Mouse (Mus musculus) 3134 (cell line): ENCODE results near the gene Pik3r1.

ENCODE experiments used
- DNase-seq: peaks from one replicate; pipeline ENCODE4 v3.0.0-alpha.2; 2011; ENCODE audit warnings: low spot score; ENCODE audit not compliant: insufficient read length; ENCODE audit errors: extremely low read depth

The Pik3r1 gene

GRCm38 (mm10) chr13:101690167-101690566 lies 77.8 kb downstream of the Pik3r1 start:
- DNase-seq: peak; percentile 52

- DNase-seq: no peak
Measured at GRCm38 (mm10) chr13:101686256-101686655, 81.8 kb downstream of the Pik3r1 start.

GRCm38 (mm10) chr13:101684706-101685105 lies 83.3 kb downstream of the Pik3r1 start:
- DNase-seq: no peak

- DNase-seq: no peak
Measured at GRCm38 (mm10) chr13:101682378-101682777, 85.6 kb downstream of the Pik3r1 start.

GRCm38 (mm10) chr13:101680083-101680482 lies 87.9 kb downstream of the Pik3r1 start:
- no peak for DNase-seq

- no peak for DNase-seq
Measured at GRCm38 (mm10) chr13:101678984-101679383, 89.0 kb downstream of the Pik3r1 start.

GRCm38 (mm10) chr13:101678036-101678435 lies 90.0 kb downstream of the Pik3r1 start:
- no peak for DNase-seq

GRCm38 (mm10) chr13:101673876-101674275 lies 94.1 kb downstream of the Pik3r1 start:
- no peak for DNase-seq

GRCm38 (mm10) chr13:101668859-101669258 lies 99.2 kb downstream of the Pik3r1 start:
- DNase-seq: no peak

GRCm38 (mm10) chr13:101664010-101664409 lies 104.0 kb downstream of the Pik3r1 start:
- no peak for DNase-seq

GRCm38 (mm10) chr13:101662900-101663299 lies 105.1 kb downstream of the Pik3r1 start:
- DNase-seq: no peak

- no peak for DNase-seq
Measured at GRCm38 (mm10) chr13:101661567-101661966, 106.5 kb downstream of the Pik3r1 start.

- DNase-seq: no peak
Measured at GRCm38 (mm10) chr13:101660187-101660586, 107.8 kb downstream of the Pik3r1 start.

GRCm38 (mm10) chr13:101652131-101652530 lies 115.9 kb downstream of the Pik3r1 start:
- DNase-seq: no peak

GRCm38 (mm10) chr13:101641632-101642031 lies 126.4 kb downstream of the Pik3r1 start:
- no peak for DNase-seq

GRCm38 (mm10) chr13:101635837-101636236 lies 132.2 kb downstream of the Pik3r1 start:
- no peak for DNase-seq

- no peak for DNase-seq
Measured at GRCm38 (mm10) chr13:101634420-101634819, 133.6 kb downstream of the Pik3r1 start.

GRCm38 (mm10) chr13:101633620-101634019 lies 134.4 kb downstream of the Pik3r1 start:
- no peak for DNase-seq

GRCm38 (mm10) chr13:101632771-101633170 lies 135.2 kb downstream of the Pik3r1 start:
- DNase-seq: no peak

- no peak for DNase-seq
Measured at GRCm38 (mm10) chr13:101631561-101631960, 136.5 kb downstream of the Pik3r1 start.
